Mouse (Mus musculus): Measurements from ENCODE around the gene Tmem129.

The Tmem129 gene

GRCm38 (mm10) chr5:33687142-33687541 is 28.9 kb upstream of the Tmem129 start:
- in situ Hi-C loops (cut with MboI): no loop called here

- in situ Hi-C loops (cut with MboI): no loop called here
Observed at GRCm38 (mm10) chr5:33684932-33685331, 26.7 kb upstream of the Tmem129 start.

GRCm38 (mm10) chr5:33683897-33684652 is 25.9 kb upstream of the Tmem129 start:
- in situ Hi-C loops (cut with MboI): no loop called here

GRCm38 (mm10) chr5:33682963-33683362 is 24.7 kb upstream of the Tmem129 start:
- in situ Hi-C loops (cut with MboI): no loop called here

- in situ Hi-C loops (cut with MboI): no loop called here
Observed at GRCm38 (mm10) chr5:33681611-33682388, 23.6 kb upstream of the Tmem129 start.

GRCm38 (mm10) chr5:33681044-33681443 is 22.8 kb upstream of the Tmem129 start:
- in situ Hi-C loops (cut with MboI): no loop called here

GRCm38 (mm10) chr5:33678244-33678643 is 20.0 kb upstream of the Tmem129 start:
- in situ Hi-C loops (cut with MboI): no loop called here

- in situ Hi-C loops (cut with MboI): no loop called here
Observed at GRCm38 (mm10) chr5:33675964-33676363, 17.7 kb upstream of the Tmem129 start.

- in situ Hi-C loops (cut with MboI): no loop called here
Observed at GRCm38 (mm10) chr5:33674439-33674838, 16.2 kb upstream of the Tmem129 start.

GRCm38 (mm10) chr5:33671659-33672058 is 13.4 kb upstream of the Tmem129 start:
- in situ Hi-C loops (cut with MboI): no loop called here

- in situ Hi-C loops (cut with MboI): no loop called here
Observed at GRCm38 (mm10) chr5:33668223-33668622, 10.0 kb upstream of the Tmem129 start.

- in situ Hi-C loops (cut with MboI): no loop called here
Observed at GRCm38 (mm10) chr5:33658664-33659050, 441 bp upstream of the Tmem129 start.

- in situ Hi-C loops (cut with MboI): no loop called here
Observed at GRCm38 (mm10) chr5:33657251-33657786, 897 bp downstream of the Tmem129 start.

GRCm38 (mm10) chr5:33656739-33657138 is 1.5 kb downstream of the Tmem129 start:
- in situ Hi-C loops (cut with MboI): no loop called here

GRCm38 (mm10) chr5:33655251-33655840 is 2.9 kb downstream of the Tmem129 start:
- in situ Hi-C loops (cut with MboI): no loop called here

GRCm38 (mm10) chr5:33654424-33654823 is 3.8 kb downstream of the Tmem129 start:
- in situ Hi-C loops (cut with MboI): no loop called here

- in situ Hi-C loops (cut with MboI): no loop called here
Observed at GRCm38 (mm10) chr5:33652783-33653173, 5.4 kb downstream of the Tmem129 start.

- in situ Hi-C loops (cut with MboI): no loop called here
Observed at GRCm38 (mm10) chr5:33651921-33652782, 6.1 kb downstream of the Tmem129 start, which contains the start of gene Slbp. TSS of gene Slbp (minus strand) at chr5:33652574.

- in situ Hi-C loops (cut with MboI): no loop called here
Observed at GRCm38 (mm10) chr5:33651541-33651920, 6.7 kb downstream of the Tmem129 start.

GRCm38 (mm10) chr5:33651017-33651416 is 7.2 kb downstream of the Tmem129 start:
- in situ Hi-C loops (cut with MboI): no loop called here

- in situ Hi-C loops (cut with MboI): loop anchor here (25.0 kb wide), 1 partner anchor 1022 kb away; the partner anchor contains the start of genes Grk4 and Nop14
Observed at GRCm38 (mm10) chr5:33640652-33641051, 17.6 kb downstream of the Tmem129 start.
